Mouse (Mus musculus): Measurements from ENCODE around the gene Cd276. TPM values are rescaled to one million over a fixed set of nuclear protein-coding genes. Genes with fewer than 3 reads are reported as not detected.

Gene Cd276
- polyA plus RNA-seq, 1 experiment from 2014 or later, result 35.1 TPM

DNA sequence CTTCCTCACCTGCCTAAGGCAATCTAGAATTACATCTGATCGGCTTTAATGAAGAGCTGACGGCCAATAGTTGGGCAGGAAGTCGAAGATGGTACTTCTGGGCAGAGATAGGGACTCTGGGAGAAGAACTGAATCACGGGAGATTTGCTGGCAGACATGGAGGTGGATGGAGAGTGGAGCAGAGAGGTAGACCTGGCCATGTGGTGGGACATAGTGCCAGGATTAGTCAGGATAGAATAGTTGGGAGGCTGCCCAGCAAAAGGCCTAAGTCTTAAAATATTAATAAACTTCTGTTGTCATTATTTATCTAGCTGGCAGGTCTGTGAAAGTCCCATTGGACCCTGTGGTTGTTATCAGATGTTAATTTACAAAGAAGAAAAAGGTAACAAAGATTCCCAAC, 30.1 kb downstream of the Cd276 start:
- Histone ChIP-seq H3K4me3 (no peak overlapping the region), H3K4me1 (no peaks in the 10 kb centered on the region), H3K27me3 (replicated peaks) (no peaks in the 10 kb centered on the region), H3K9ac (no peak overlapping the region), H3K36me3 (replicated peaks) (peaks cover 15% of the 10 kb centered on the region; the same call in 1 of the 2 replicates), H3K4me2 (no peak overlapping the region), H3K9me3 (no peaks in the 10 kb centered on the region), H3K27ac (no peak overlapping the region)
- no peak for ATAC-seq (replicated peaks)
- 85% methylated on average over 4 of the region's 4 CpGs for WGBS

DNA sequence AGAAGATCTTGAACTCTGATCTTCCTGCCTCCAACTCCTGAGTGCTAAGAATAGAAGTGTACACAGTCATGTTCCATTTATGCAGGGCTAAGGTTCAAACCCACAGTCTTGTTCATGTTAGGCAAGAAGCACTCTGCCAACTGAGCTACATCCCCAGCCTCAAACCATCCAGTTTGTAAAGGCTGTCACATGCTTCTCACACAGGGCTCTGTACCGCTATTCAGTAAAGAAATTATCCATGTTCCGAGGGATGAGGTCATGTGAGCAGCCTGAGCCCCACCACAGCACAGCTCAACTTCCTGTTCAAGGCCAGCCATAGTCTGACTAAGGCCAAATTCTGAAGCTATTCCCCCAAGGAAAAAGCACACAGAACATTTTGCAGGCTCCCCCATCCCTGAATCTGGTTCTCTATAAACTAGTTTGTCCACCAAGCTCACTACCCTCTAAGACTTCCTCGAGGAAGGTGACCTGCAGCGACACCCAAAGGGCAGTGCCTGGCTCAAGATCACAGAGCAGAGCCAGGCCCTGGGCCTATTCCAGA, 33.3 kb downstream of the Cd276 start:
- H3K4me1 ChIP-seq, result 0 out of 2 replicates have a peak, but pooled peaks cover 3% of the 10 kb centered on the region
- ATAC-seq (replicated peaks), result no peak
- WGBS, result 65% methylated on average over 4 of the region's 4 CpGs
- no peak overlapping the region for H3K4me2 ChIP-seq
- H3K9me3 ChIP-seq, result no peaks in the 10 kb centered on the region
- no peak overlapping the region for H3K4me3 ChIP-seq
- H3K9ac ChIP-seq, result no peak overlapping the region
- H3K36me3 ChIP-seq (replicated peaks), result peaks cover 9% of the 10 kb centered on the region; the same call in 1 of the 2 replicates
- no peak overlapping the region for H3K27ac ChIP-seq
- no peaks in the 10 kb centered on the region for H3K27me3 ChIP-seq (replicated peaks)

DNA sequence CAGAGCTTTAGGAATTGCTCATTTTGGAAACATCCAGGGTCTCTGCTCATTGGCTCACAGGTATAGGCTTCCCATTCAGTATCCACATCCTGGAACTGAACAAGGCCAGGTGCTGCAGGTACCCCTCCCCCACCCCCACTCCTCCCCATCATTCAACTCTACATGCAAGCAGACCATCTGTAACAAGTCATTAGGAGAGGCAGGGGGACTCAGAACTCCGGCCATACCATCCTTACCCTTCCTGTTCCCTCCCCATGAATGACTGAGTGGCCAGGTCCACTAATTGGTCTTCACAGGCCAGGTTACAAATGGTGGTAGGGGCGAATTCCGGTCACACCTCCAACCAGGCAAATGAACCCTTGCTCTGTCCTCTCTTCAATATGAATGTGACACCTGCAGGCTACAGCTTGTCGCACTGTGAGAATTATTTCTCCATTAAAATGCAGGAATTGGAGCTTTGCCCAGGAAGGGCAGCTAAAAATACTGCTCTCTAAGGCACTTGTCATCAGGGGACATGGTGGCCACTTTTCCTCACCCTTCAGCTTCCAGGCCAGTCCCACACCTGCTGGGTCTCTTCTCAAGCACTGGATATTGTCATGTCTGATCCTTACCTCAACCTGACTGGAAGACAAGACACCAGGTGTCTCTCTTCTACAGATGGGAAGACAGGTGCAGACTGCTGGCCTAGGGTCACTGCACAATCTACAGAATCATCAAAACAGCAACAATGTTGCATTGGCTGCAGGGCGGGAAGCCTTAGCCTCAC, 34.2 kb downstream of the Cd276 start:
- Histone ChIP-seq H3K4me2 (no peak overlapping the region), H3K4me3 (no peak overlapping the region), H3K27ac (no peak overlapping the region), H3K4me1 (peaks cover 8% of the 10 kb centered on the region; the same call in 1 of the 2 replicates), H3K9me3 (no peaks in the 10 kb centered on the region), H3K36me3 (replicated peaks) (peaks cover 9% of the 10 kb centered on the region; the same call in 1 of the 2 replicates), H3K27me3 (replicated peaks) (no peaks in the 10 kb centered on the region), H3K9ac (no peak overlapping the region)
- WGBS, result 81% methylated on average over 5 of the region's 5 CpGs
- no peak for ATAC-seq (replicated peaks)

DNA sequence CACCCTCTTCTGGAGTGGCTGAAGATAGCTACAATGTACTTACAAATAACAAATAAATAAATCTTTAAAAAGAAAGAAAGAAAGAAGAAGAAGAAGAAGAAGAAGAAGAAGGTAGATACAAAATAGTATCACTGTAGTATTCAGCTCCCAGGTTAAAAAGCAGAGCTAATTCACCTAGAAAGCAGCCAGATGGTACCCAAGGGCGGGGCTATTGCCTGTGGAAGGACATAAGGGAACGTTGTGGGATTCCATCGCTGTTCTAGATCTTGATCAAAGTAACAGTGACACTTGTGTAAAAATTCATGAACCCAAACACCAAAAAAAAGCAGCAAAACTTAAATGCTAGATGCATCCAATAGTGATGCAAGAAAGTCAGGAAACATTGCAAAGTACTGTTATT, 35.3 kb downstream of the Cd276 start:
- Histone ChIP-seq H3K27ac (no peak overlapping the region), H3K36me3 (replicated peaks) (no peaks in the 10 kb centered on the region), H3K9me3 (no peaks in the 10 kb centered on the region), H3K4me2 (no peak overlapping the region), H3K9ac (no peak overlapping the region), H3K4me3 (no peak overlapping the region), H3K4me1 (peaks cover 18% of the 10 kb centered on the region), H3K27me3 (replicated peaks) (no peaks in the 10 kb centered on the region)
- WGBS, result 84% methylated on average over 3 of the region's 3 CpGs
- no peak for ATAC-seq (replicated peaks)

DNA sequence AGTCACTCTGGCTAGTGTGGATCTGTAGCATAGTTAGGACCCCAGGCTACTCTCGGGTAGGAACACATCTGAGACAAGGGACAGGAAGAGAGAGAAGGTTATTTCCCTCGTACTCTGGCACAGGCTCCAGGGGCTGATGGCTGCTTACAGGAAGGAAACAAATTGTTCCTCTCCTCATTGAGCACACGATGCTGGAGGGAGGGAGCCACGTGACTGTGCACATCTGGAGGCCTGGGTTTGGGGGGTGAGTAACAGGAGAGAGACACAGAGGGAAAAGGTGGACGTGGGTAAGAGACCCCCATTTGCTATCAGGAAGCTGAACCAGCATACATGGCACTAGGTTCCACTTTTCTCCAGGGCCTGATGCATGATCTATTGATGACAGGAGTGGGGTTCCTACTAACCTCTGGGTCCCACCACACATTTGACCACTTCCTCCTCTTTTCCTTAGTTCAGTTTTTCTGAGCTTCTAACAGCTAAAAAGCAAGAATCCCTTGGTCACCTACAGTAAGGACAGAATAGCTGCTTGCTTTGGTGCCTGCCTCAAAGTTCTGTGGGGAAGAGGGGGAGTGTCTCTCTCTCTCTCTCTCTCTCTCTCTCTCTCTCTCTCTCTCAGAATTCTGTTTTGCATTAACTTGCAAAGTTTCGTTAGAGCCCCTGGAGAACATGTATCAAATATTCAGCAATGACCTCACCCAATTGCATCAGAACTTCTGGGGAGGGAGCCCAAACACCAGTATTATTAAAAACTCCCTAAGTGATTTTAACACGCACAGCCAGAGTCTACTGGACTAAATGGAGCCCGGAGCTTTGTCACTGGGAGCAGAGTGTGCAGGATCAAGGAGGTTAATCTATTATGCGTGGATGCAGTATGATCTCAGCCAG, 37.1 kb downstream of the Cd276 start:
- ATAC-seq (replicated peaks), result no peak

DNA sequence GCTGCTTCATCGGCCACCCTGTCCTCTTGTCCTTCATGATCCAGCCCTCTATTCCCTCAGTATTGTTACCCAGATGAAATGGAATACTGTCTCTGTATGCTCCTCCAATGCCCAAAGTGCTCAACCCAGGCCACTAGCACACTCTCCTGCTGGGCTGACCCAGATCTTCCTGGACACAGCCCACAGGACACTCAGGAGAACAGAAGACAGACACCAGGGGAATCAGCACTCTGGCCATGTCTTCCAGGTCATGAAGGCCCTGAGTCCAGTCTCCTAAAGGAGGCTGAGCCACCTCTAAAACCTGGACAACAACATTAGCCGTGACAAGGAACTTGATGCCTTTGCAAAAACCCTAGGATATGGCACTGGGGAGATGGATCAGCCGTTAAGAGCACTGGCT, 38.8 kb downstream of the Cd276 start:
- no peak for ATAC-seq (replicated peaks)
- no peaks in the 10 kb centered on the region for H3K36me3 ChIP-seq (replicated peaks)
- H3K27ac ChIP-seq, result no peak overlapping the region
- no peaks in the 10 kb centered on the region for H3K9me3 ChIP-seq
- WGBS, result 76% methylated on average over 3 of the region's 3 CpGs
- H3K9ac ChIP-seq, result no peak overlapping the region
- H3K4me3 ChIP-seq, result no peak overlapping the region
- H3K4me2 ChIP-seq, result no peak overlapping the region
- no peaks in the 10 kb centered on the region for H3K27me3 ChIP-seq (replicated peaks)
- peaks cover 35% of the 10 kb centered on the region for H3K4me1 ChIP-seq

More for the DNA sequence above, 37.1 kb downstream of the Cd276 start:
- Histone ChIP-seq H3K36me3 (replicated peaks) (no peaks in the 10 kb centered on the region), H3K4me2 (no peak overlapping the region), H3K9ac (no peak overlapping the region), H3K9me3 (no peaks in the 10 kb centered on the region), H3K4me3 (no peak overlapping the region), H3K4me1 (peaks cover 35% of the 10 kb centered on the region), H3K27ac (no peak overlapping the region), H3K27me3 (replicated peaks) (no peaks in the 10 kb centered on the region)
- WGBS, result 48% methylated on average over 9 of the region's 9 CpGs

DNA sequence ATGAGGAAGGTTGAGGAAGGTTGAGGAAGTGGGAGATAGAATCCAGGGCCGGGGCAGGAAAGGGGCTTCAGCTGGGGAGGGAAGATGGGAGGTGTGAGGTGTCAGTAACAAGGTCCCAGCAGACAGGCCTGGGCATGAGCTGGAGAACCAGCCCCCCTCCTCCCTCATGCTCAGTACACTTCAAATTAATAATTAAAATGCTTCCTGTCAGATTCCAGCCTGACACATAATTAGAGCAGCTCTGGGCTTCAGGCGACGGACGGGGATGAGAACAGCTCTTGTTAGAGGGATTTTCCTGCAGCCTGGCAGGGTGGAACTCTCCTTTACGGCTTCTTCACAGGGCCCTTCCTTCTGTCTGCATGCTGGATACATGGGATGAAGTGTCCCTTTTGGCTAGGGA, 41.5 kb downstream of the Cd276 start:
- no peaks in the 10 kb centered on the region for H3K36me3 ChIP-seq (replicated peaks)
- H3K27me3 ChIP-seq (replicated peaks), result no peaks in the 10 kb centered on the region
- H3K4me2 ChIP-seq, result no peak overlapping the region
- H3K27ac ChIP-seq, result peak overlapping the region; percentile 80
- no peaks in the 10 kb centered on the region for H3K9me3 ChIP-seq
- no peak overlapping the region for H3K4me3 ChIP-seq
- no peak overlapping the region for H3K9ac ChIP-seq
- peak; percentile 87 for ATAC-seq (replicated peaks)
- WGBS, result 29% methylated on average over 5 of the region's 5 CpGs
- peaks cover 35% of the 10 kb centered on the region for H3K4me1 ChIP-seq

DNA sequence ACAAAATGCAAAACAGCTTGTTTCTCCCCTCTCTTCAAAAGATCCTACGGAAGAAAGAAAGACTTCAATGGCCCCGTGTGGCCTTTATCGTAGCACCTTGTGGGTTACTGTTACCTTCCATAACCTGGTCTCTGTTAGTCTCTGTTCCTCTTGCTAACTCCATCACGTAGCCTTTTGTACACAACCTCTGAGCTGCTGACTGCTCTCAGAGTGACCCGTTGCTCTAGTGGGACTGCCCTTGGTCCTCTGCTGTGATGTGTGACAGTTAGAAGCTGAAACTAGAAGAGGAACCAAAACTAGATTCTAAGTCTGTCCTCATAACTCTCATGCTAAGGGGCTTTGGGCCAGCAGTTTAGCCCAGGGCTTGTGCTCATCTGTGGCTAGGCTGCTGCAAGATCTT, 44.8 kb downstream of the Cd276 start:
- H3K9me3 ChIP-seq, result no peaks in the 10 kb centered on the region
- no peak overlapping the region for H3K4me3 ChIP-seq
- no peaks in the 10 kb centered on the region for H3K36me3 ChIP-seq (replicated peaks)
- H3K27ac ChIP-seq, result no peak overlapping the region
- no peak for ATAC-seq (replicated peaks)
- H3K4me2 ChIP-seq, result no peak overlapping the region
- H3K4me1 ChIP-seq, result peaks cover 22% of the 10 kb centered on the region
- H3K9ac ChIP-seq, result no peak overlapping the region
- no peaks in the 10 kb centered on the region for H3K27me3 ChIP-seq (replicated peaks)
- WGBS, result 92% methylated on average over 5 of the region's 5 CpGs

DNA sequence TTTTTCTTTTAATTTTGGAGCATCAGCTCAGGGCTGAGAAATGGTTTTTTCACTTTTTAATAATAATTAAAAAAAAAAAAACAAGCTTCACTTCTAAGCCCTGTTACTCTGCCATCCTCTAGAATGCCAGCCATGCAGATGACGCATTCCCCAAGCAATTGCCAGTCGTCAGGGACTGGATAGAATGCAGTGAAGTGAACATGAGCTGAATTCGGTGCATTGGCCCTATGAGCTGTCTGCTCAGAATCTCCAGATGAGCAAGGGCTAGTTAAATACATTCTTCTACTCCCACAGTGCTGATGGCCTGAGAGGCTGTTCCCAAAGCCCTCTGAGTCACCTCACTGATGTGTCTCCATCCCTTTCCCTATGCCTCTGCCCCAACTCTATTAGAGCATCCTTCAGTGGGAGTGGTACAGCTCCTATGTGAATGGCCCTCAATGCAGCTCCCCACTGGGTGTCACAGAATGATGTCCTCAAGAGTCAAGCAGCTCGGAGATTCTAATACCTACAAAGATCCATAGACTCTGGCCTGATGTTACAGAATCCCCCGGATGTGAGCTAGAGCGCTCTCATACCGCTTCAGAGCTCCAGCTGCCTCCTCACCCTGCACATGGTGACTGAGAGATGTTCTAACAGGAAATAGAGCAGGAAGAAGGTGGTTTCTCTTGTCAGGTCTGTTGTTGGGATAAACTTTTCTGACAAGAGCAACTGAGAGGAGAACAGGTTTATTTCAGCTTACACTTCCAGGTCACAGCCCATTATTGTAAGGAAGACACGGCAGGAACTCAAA, 47.8 kb downstream of the Cd276 start:
- H3K9ac ChIP-seq, result no peak overlapping the region
- H3K9me3 ChIP-seq, result no peaks in the 10 kb centered on the region
- no peak for ATAC-seq (replicated peaks)
- no peak overlapping the region for H3K4me2 ChIP-seq
- no peaks in the 10 kb centered on the region for H3K4me1 ChIP-seq
- no peak overlapping the region for H3K27ac ChIP-seq
- WGBS, result 76% methylated on average over 8 of the region's 8 CpGs
- no peak overlapping the region for H3K4me3 ChIP-seq
- H3K27me3 ChIP-seq (replicated peaks), result no peaks in the 10 kb centered on the region
- no peaks in the 10 kb centered on the region for H3K36me3 ChIP-seq (replicated peaks)

DNA sequence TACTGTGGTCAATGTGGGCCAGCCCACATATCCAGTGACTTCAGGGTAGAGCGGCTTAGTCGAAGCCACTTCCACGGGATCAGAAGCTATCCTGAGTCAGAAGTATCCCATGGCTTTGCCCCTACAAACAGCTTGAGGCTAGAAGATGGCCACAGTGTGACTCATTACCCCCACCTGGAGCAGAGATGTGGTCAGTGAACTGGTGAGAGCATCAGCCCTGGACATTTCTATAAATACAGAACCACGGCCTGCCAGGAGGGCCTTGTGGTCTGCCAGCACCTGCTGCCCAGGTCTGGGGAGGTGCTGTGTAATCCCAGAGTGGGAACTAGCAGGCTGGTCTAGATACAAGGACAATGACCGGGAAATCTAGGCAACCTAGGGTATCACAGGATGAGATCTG, 54.3 kb downstream of the Cd276 start:
- Histone ChIP-seq H3K27ac (no peak overlapping the region), H3K4me2 (no peak overlapping the region), H3K9me3 (no peaks in the 10 kb centered on the region), H3K4me1 (peaks cover 4% of the 10 kb centered on the region), H3K36me3 (replicated peaks) (0 out of 2 replicates have a peak, but pooled peaks cover 4% of the 10 kb centered on the region), H3K27me3 (replicated peaks) (no peaks in the 10 kb centered on the region), H3K4me3 (no peak overlapping the region), H3K9ac (no peak overlapping the region)
- ATAC-seq (replicated peaks), result no peak
- 84% methylated on average over 5 of the region's 5 CpGs for WGBS

DNA sequence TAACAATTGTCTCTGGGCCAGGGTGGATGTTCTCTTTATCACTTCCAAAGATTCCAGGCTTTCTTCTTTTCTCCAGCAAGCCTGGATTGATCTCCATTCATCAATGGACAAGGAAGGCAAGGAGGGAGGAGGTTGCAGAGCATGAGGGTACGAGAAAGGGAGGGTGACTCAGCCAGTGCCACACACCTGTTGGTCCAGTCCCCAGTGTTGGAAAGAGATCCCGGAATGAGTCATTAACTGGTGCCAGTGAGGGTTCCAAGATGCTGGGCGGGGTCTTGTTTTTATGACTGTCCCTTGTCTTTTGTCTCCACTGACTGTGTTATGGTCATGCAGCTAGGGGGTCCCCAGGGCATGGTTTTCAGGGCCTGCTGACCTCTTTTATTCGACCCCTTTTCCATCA, 57.3 kb downstream of the Cd276 start:
- no peaks in the 10 kb centered on the region for H3K9me3 ChIP-seq
- no peaks in the 10 kb centered on the region for H3K27me3 ChIP-seq (replicated peaks)
- WGBS, result 69% methylated on average over 4 of the region's 4 CpGs
- no peak for ATAC-seq (replicated peaks)
- peaks cover 6% of the 10 kb centered on the region for H3K4me1 ChIP-seq
- H3K4me2 ChIP-seq, result no peak overlapping the region
- no peak overlapping the region for H3K27ac ChIP-seq
- no peak overlapping the region for H3K4me3 ChIP-seq
- no peak overlapping the region for H3K9ac ChIP-seq
- peaks cover 4% of the 10 kb centered on the region; the same call in 1 of the 2 replicates for H3K36me3 ChIP-seq (replicated peaks)
